Mouse (Mus musculus) testis, adult 2 months (tissue): ENCODE data around the gene Cbx6.

ENCODE experiments used
- CTCF ChIP-seq: fragments of 200-500 bp; IDR thresholded peaks from 2 replicates; pipeline ENCODE4 v1.5.1; 2012; ENCODE audit warnings: low read depth, mild to moderate bottlenecking, inconsistent platforms, low read length, moderate library complexity; ENCODE audit not compliant: control insufficient read depth, insufficient read depth, insufficient replicate concordance
- POLR2A ChIP-seq: fragments of 200-500 bp; IDR thresholded peaks from 2 replicates; pipeline ENCODE4 v1.6.1; 2012; ENCODE audit warnings: low read depth, mild to moderate bottlenecking, inconsistent platforms, low read length, moderate library complexity; ENCODE audit not compliant: control insufficient read depth

DNA sequence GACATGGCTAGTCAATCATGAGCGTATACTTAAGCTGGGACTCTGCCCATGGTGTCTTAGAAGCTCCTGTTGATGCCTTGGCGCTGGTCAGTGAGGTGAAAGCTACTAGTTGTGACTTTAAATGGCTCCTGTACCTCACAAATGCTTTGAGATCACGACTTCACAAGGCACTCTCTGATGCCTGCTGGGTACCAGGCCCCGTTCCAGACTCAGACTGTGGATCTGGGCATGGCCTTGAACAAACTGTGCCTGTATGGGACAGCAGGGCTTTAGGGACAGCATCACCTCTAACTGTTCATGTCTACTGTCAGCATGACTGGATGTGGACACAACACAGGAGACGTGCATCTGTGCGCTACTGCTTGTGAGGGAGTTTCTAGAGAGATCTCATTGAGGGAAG lies 43.6 kb downstream of the Cbx6 start:
- no peak for TF ChIP-seq POLR2A
- TF ChIP-seq CTCF, result no peak
